Mouse (Mus musculus) activated CD4-positive, CD25-positive, alpha-beta regulatory T cell (primary cell): ENCODE measurements around the gene Car6. TPM values are rescaled to one million over a fixed set of nuclear protein-coding genes. Genes with fewer than 3 reads are reported as not detected.

Experiments
- polyA plus RNA-seq, 2 experiments: library from polyadenylated mRNA; unstranded; fragments of 100-300 nt; shearing (Covaris generic); gene quantifications; one replicate each; pipeline ENCODE4 v1.2.1; 2017

Gene Car6
- not detected for polyA plus RNA-seq

DNA sequence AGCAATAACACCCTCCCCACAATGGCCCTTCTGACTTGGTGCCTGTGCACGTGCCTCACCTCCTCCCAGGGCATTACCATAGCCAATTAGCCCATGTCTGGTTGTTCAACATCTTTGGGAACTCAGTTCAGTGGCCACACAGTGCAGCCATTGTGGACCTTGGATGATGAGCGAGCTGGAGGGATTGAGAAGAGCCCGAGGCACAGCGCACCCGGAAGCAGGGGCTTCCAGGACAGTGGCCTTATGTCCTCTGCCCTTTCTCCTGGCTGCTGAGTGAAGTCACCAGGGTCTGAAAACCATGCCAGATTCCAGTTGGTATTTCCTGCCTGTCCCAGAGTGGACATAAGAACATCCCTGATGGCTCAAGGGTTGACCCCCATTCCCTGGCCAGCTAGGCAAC, at the start of gene Car6:
Gene Car6 (minus strand): TSS at position 101 of the 400 bp plus-strand sequence.

DNA sequence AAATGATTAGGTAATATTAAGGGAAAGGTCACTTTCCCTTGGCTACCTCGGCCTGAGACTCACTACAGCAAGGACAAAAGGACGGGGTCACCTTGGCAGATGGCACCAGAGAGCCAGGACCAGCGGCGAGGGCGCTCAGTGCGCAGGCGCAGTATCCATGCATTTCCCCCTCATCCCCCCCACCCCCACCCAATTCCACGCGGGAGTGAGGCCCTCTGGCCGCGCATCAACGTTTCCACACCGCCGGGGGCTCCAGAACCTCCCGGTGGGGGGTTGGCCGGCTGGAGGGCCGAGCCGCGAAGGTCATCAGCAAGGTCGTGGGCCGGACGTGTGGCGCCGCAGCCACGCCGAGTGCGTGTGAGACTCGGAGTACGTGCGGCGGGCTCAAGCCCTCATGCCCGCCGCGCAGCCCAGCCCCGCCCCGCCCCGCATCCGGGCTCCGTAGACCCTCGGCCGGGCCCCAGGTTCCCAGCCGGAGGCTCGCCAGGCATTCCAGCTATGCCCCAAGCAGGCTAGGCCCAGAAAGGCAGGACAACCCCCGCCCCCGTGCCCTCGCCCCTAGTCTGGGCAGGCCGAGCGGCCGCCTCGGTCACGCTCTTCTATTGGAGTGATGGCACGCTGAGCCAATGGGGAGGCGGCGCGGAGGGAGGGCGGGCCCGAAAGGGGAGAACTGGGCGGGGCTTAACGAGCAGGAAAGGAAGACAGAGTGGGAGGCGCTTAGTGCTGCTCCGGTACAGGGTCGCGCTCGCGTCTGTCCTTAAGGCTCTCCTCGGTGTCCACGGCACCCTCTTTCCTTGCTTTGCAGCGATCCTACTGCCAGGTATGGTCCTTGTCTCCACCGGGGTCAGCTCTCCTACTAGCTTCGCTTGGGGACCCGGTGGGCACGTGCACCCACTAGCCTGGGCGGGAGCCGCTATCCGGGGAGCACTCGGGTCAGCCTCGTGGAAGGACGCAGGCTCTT, 35.7 kb upstream of the Car6 start, which contains the start of gene Eno1:
Gene Eno1 (plus strand): TSS at position 201 of the 961 bp plus-strand sequence.

Other genes starting within 250 kb of the Car6 start
- gene Spsb1, start 246.3 kb downstream of the Car6 start, polyA plus RNA-seq: 10 to 100 TPM; 13.8 to 16.3 TPM
- 10 to 100 TPM in 1 of 2 experiments, 1 to 10 TPM in 1; 4.9 to 11.0 TPM for gene H6pd, start 192.3 kb downstream of the Car6 start, polyA plus RNA-seq
- under 1 TPM; 0.25 to 0.58 TPM for gene Gpr157, start 114.0 kb downstream of the Car6 start, polyA plus RNA-seq
- gene Slc2a5, start 82.0 kb downstream of the Car6 start, polyA plus RNA-seq: under 1 TPM in 1 of 2 experiments, not detected in 1; 0.05 TPM
- gene Slc2a7, start 52.4 kb downstream of the Car6 start, polyA plus RNA-seq: not detected
- 1,000 to 10,000 TPM; 1,067 to 1,384 TPM for gene Eno1, start 35.4 kb upstream of the Car6 start, polyA plus RNA-seq
- gene Rere, start 80.3 kb upstream of the Car6 start, polyA plus RNA-seq: 10 to 100 TPM; 31.7 to 35.5 TPM